Mouse (Mus musculus) c-Kit-negative CD71-positive TER-119-positive erythroid progenitor cells, embryonic 14.5 days (primary cell): Measurements from ENCODE around the gene Thrb.

ENCODE experiments used
- DNase-seq: peaks from one replicate; pipeline ENCODE4 v3.0.0-alpha.2; 2013; ENCODE audit warnings: low read depth, low spot score

Thrb gene

GRCm38 (mm10) chr14:17713297-17713904 is 53.3 kb downstream of the Thrb start:
- DNase-seq, result no peak

- no peak for DNase-seq
Measured at GRCm38 (mm10) chr14:17719494-17719893, 59.4 kb downstream of the Thrb start.

GRCm38 (mm10) chr14:17722824-17723445 is 62.9 kb downstream of the Thrb start:
- DNase-seq, result no peak

GRCm38 (mm10) chr14:17724577-17724976 is 64.5 kb downstream of the Thrb start:
- DNase-seq, result no peak

GRCm38 (mm10) chr14:17726906-17727305 is 66.8 kb downstream of the Thrb start:
- DNase-seq, result no peak

- no peak for DNase-seq
Measured at GRCm38 (mm10) chr14:17727878-17728277, 67.8 kb downstream of the Thrb start.

GRCm38 (mm10) chr14:17728889-17729288 is 68.8 kb downstream of the Thrb start:
- DNase-seq, result no peak

- DNase-seq, result no peak
Measured at GRCm38 (mm10) chr14:17731020-17731419, 71.0 kb downstream of the Thrb start.

- DNase-seq, result no peak
Measured at GRCm38 (mm10) chr14:17733077-17733778, 73.2 kb downstream of the Thrb start.

GRCm38 (mm10) chr14:17733779-17734137 is 73.7 kb downstream of the Thrb start:
- no peak for DNase-seq

GRCm38 (mm10) chr14:17735440-17735839 is 75.4 kb downstream of the Thrb start:
- DNase-seq, result no peak

- DNase-seq, result no peak
Measured at GRCm38 (mm10) chr14:17740903-17741302, 80.8 kb downstream of the Thrb start.

- DNase-seq, result no peak
Measured at GRCm38 (mm10) chr14:17742264-17742663, 82.2 kb downstream of the Thrb start.

- no peak for DNase-seq
Measured at GRCm38 (mm10) chr14:17742902-17743712, 83.0 kb downstream of the Thrb start.

- no peak for DNase-seq
Measured at GRCm38 (mm10) chr14:17743713-17744158, 83.7 kb downstream of the Thrb start.

- DNase-seq, result no peak
Measured at GRCm38 (mm10) chr14:17747922-17748321, 87.9 kb downstream of the Thrb start.

- DNase-seq, result no peak
Measured at GRCm38 (mm10) chr14:17748945-17749344, 88.9 kb downstream of the Thrb start.

GRCm38 (mm10) chr14:17751911-17752310 is 91.8 kb downstream of the Thrb start:
- DNase-seq, result no peak

- no peak for DNase-seq
Measured at GRCm38 (mm10) chr14:17753429-17753828, 93.4 kb downstream of the Thrb start.

GRCm38 (mm10) chr14:17756732-17757131 is 96.7 kb downstream of the Thrb start:
- no peak for DNase-seq

GRCm38 (mm10) chr14:17767987-17768386 is 107.9 kb downstream of the Thrb start:
- no peak for DNase-seq

- DNase-seq, result no peak
Measured at GRCm38 (mm10) chr14:17774404-17774803, 114.3 kb downstream of the Thrb start.
